Mouse (Mus musculus): Measurements from ENCODE around the gene Obox8. TPM values are rescaled to one million over a fixed set of nuclear protein-coding genes. Genes with fewer than 3 reads are reported as not detected.

Obox8 gene
- total RNA-seq (2021), result not detected
- long read RNA-seq, experiment 1, result 0 reads
- long read RNA-seq, experiment 2, result 0 reads

- intact Hi-C loops (cut with DNase I), result no loop called here
- no peak for DNase-seq
Observed at GRCm38 (mm10) chr7:14333457-14333856, at the start of gene Obox8. TSS of gene Obox8 (minus strand) at chr7:14333557.

GRCm38 (mm10) chr7:14317209-14317608, 16.1 kb downstream of the Obox8 start:
- no peak for DNase-seq
- intact Hi-C loops (cut with DNase I), result loop anchor here (5.0 to 10.0 kb wide), 2 partner anchors 1030 to 1252 kb away; no protein-coding TSS in a partner anchor

- intact Hi-C loops (cut with DNase I), result no loop called here
- DNase-seq, result no peak
Observed at GRCm38 (mm10) chr7:14308671-14309070, 24.7 kb downstream of the Obox8 start.

- intact Hi-C loops (cut with DNase I), result no loop called here
- no peak for DNase-seq
Observed at GRCm38 (mm10) chr7:14307571-14307970, 25.8 kb downstream of the Obox8 start.

Other genes starting within 250 kb of the Obox8 start
- gene Sult2a3, start 210.5 kb downstream of the Obox8 start, total RNA-seq (2021), result not detected
- not detected for gene Sult2a6, start 78.7 kb downstream of the Obox8 start, total RNA-seq (2021)
- not detected for gene Sult2a8, start 113.2 kb upstream of the Obox8 start, total RNA-seq (2021)
- gene Sult2a7, start 160.7 kb upstream of the Obox8 start, total RNA-seq (2021), result not detected
- gene Vmn1r90, start 229.9 kb upstream of the Obox8 start, total RNA-seq (2021), result under 1 TPM; 0.05 to 0.07 TPM

All from heart, postnatal 14 days (tissue).